Mouse (Mus musculus) retina, embryonic 14.5 days (tissue): ENCODE data around the gene Cdk2ap2.
"Not testable (repeated sequence)": the region's sequence is repeated elsewhere in the genome, so short reads cannot be mapped to it uniquely, and the experiment has no call there.

Experiments
- DNase-seq: peaks from one replicate; pipeline ENCODE4 v3.0.0-alpha.2; 2015; ENCODE audit warnings: low spot score

Gene Cdk2ap2

GRCm38 (mm10) chr19:4096642-4097440, at the start of gene Cdk2ap2:
Gene Cdk2ap2, plus strand, starts transcription at chr19:4097182.
- peak; percentile 100 for DNase-seq

GRCm38 (mm10) chr19:4047859-4048258, 49.1 kb upstream of the Cdk2ap2 start:
- DNase-seq, result peak; percentile 90

GRCm38 (mm10) chr19:4049069-4049468, 47.9 kb upstream of the Cdk2ap2 start:
- not testable (repeated sequence) for DNase-seq

GRCm38 (mm10) chr19:4051016-4051415, 46.0 kb upstream of the Cdk2ap2 start:
- no peak for DNase-seq

- peak; percentile 88 for DNase-seq
These were observed 45.1 kb upstream of the Cdk2ap2 start for GRCm38 (mm10) chr19:4051741-4052515.

GRCm38 (mm10) chr19:4052516-4053030, 44.4 kb upstream of the Cdk2ap2 start:
- DNase-seq, result no peak

- no peak for DNase-seq
These were observed 42.4 kb upstream of the Cdk2ap2 start for GRCm38 (mm10) chr19:4054613-4055012.

- no peak for DNase-seq
These were observed 41.6 kb upstream of the Cdk2ap2 start for GRCm38 (mm10) chr19:4055216-4055946.

GRCm38 (mm10) chr19:4055947-4056693, 40.9 kb upstream of the Cdk2ap2 start:
- no peak for DNase-seq

GRCm38 (mm10) chr19:4056727-4057126, 40.3 kb upstream of the Cdk2ap2 start:
- DNase-seq, result no peak

- DNase-seq, result no peak
These were observed 39.6 kb upstream of the Cdk2ap2 start for GRCm38 (mm10) chr19:4057389-4057788.

GRCm38 (mm10) chr19:4057962-4058361, 39.0 kb upstream of the Cdk2ap2 start:
- no peak for DNase-seq

- no peak for DNase-seq
These were observed 38.4 kb upstream of the Cdk2ap2 start for GRCm38 (mm10) chr19:4058581-4058980.

GRCm38 (mm10) chr19:4059069-4059740, 37.8 kb upstream of the Cdk2ap2 start, which contains the start of gene Gstp3:
Gene Gstp3, minus strand, starts transcription at chr19:4059569.
- no peak for DNase-seq

- not testable (repeated sequence) for DNase-seq
These were observed 36.7 kb upstream of the Cdk2ap2 start for GRCm38 (mm10) chr19:4060044-4060898.

- DNase-seq, result no peak
These were observed 36.0 kb upstream of the Cdk2ap2 start for GRCm38 (mm10) chr19:4060899-4061465.

GRCm38 (mm10) chr19:4063357-4063756, 33.6 kb upstream of the Cdk2ap2 start:
- not testable (repeated sequence) for DNase-seq

- not testable (repeated sequence) for DNase-seq
These were observed 32.5 kb upstream of the Cdk2ap2 start for GRCm38 (mm10) chr19:4064501-4064900.

- DNase-seq, result no peak
These were observed 30.7 kb upstream of the Cdk2ap2 start for GRCm38 (mm10) chr19:4066280-4066679.
